24 mouse cellular contexts compared by ENCODE assay signal in genomic region chr17:64484835-64485234, GRCm38 (mm10).
DNase-seq lines count a peak whose midpoint lies in the region; ATAC-seq and TF ChIP-seq lines count a peak whose summit lies in the region.
"Had no signal": no experiment of that assay in that cellular context is flagged by ENCODE, and none has a peak within 500 bp of the region (broad histone marks: within the 10 kb centered on the region; RNA-seq: fewer than 3 reads in every experiment).

No protein-coding gene starts in this region.

- H3K27ac ChIP-seq in forebrain, embryonic 14.5 days (ENCODE audit: low read depth, low read length): no peak overlapping the region
- no peak overlapping the region for H3K27ac ChIP-seq in forebrain, postnatal 0 days (ENCODE audit: low read depth, low read length)
- H3K27ac ChIP-seq in liver, postnatal 0 days (ENCODE audit: low read depth): no peak overlapping the region
- no peak overlapping the region for H3K27ac ChIP-seq in liver, embryonic 13.5 days
- H3K27ac ChIP-seq in kidney, embryonic 15.5 days: no peak overlapping the region
- H3K27ac ChIP-seq: embryonic facial prominence, embryonic 10.5 days; embryonic facial prominence, embryonic 12.5 days; forebrain, embryonic 12.5 days; forebrain, embryonic 15.5 days had no signal

- no peak overlapping the region for H3K4me2 ChIP-seq in forebrain, embryonic 14.5 days (ENCODE audit: low read length)
- H3K4me2 ChIP-seq in forebrain, postnatal 0 days (ENCODE audit: low read depth): no peak overlapping the region
- no peak overlapping the region for H3K4me2 ChIP-seq in liver, postnatal 0 days (ENCODE audit: low read depth, low read length)
- H3K4me2 ChIP-seq in liver, embryonic 13.5 days: no peak overlapping the region
- H3K4me2 ChIP-seq in kidney, embryonic 15.5 days: no peak overlapping the region
- H3K4me2 ChIP-seq: embryonic facial prominence, embryonic 12.5 days; forebrain, embryonic 12.5 days; forebrain, embryonic 15.5 days had no signal

- H3K27me3 ChIP-seq in forebrain, embryonic 14.5 days (replicated peaks; ENCODE audit: control insufficient read depth, insufficient read depth, low read length): no peaks in the 10 kb centered on the region
- no peaks in the 10 kb centered on the region for H3K27me3 ChIP-seq in forebrain, postnatal 0 days (ENCODE audit: insufficient read depth, low read length)
- no peaks in the 10 kb centered on the region for H3K27me3 ChIP-seq in liver, postnatal 0 days (ENCODE audit: insufficient read depth, low read length)
- no peaks in the 10 kb centered on the region for H3K27me3 ChIP-seq in liver, embryonic 13.5 days
- H3K27me3 ChIP-seq in kidney, embryonic 15.5 days: no peaks in the 10 kb centered on the region
- H3K27me3 ChIP-seq: CH12.LX; embryonic facial prominence, embryonic 12.5 days; forebrain, embryonic 12.5 days; forebrain, embryonic 15.5 days had no signal

- TF ChIP-seq CTCF in forebrain, postnatal 0 days (IDR thresholded peaks at IDR 0.05; ENCODE audit: low read depth): no peak
- TF ChIP-seq CTCF in liver, postnatal 0 days (IDR thresholded peaks at IDR 0.05; ENCODE audit: low read depth): no peak

- no peaks in the 10 kb centered on the region for H3K9me3 ChIP-seq in forebrain, embryonic 14.5 days (replicated peaks; ENCODE audit: control insufficient read depth, low read length)
- H3K9me3 ChIP-seq in forebrain, postnatal 0 days (ENCODE audit: low read length): no peaks in the 10 kb centered on the region
- H3K9me3 ChIP-seq in liver, postnatal 0 days (ENCODE audit: low read length): no peaks in the 10 kb centered on the region
- no peaks in the 10 kb centered on the region for H3K9me3 ChIP-seq in liver, embryonic 13.5 days (replicated peaks)
- no peaks in the 10 kb centered on the region for H3K9me3 ChIP-seq in kidney, embryonic 15.5 days (replicated peaks)
- H3K9me3 ChIP-seq: embryonic facial prominence, embryonic 10.5 days; embryonic facial prominence, embryonic 12.5 days; forebrain, embryonic 12.5 days; forebrain, embryonic 15.5 days had no signal

- no peak for TF ChIP-seq EP300 in liver, postnatal 0 days (IDR thresholded peaks at IDR 0.05; ENCODE audit: low read depth)

- peak; percentile 33; the same call in 1 of the 2 replicates for ATAC-seq in forebrain, embryonic 14.5 days
- ATAC-seq in forebrain, postnatal 0 days: no peak
- no peak for ATAC-seq in liver, postnatal 0 days
- peak; percentile 61; the same call in 1 of the 2 replicates for ATAC-seq in liver, embryonic 13.5 days (ENCODE audit: low read depth)
- no peak for ATAC-seq in kidney, embryonic 15.5 days (replicated peaks; ENCODE audit: low FRiP score)
- ATAC-seq: activated CD4-positive, CD25-positive, alpha-beta regulatory T cell, adult 4 months; CD4-positive, CD25-positive, alpha-beta regulatory T cell, adult 4 months; forebrain, embryonic 15.5 days; Patski had no signal

- WGBS in forebrain, embryonic 14.5 days: 90% methylated on average over 4 of the region's 4 CpGs
- 86% methylated on average over 4 of the region's 4 CpGs for WGBS in forebrain, postnatal 0 days
- WGBS in liver, postnatal 0 days (ENCODE audit: insufficient replicate concordance): 79% methylated on average over 4 of the region's 4 CpGs
- 53% methylated on average over 4 of the region's 4 CpGs for WGBS in liver, embryonic 13.5 days (ENCODE audit: insufficient replicate concordance)
- 89% methylated on average over 4 of the region's 4 CpGs for WGBS in kidney, embryonic 15.5 days

- no peaks in the 10 kb centered on the region for H3K36me3 ChIP-seq in forebrain, embryonic 14.5 days (ENCODE audit: control insufficient read depth, insufficient read depth, low read length)
- no peaks in the 10 kb centered on the region for H3K36me3 ChIP-seq in forebrain, postnatal 0 days (ENCODE audit: insufficient read depth)
- no peaks in the 10 kb centered on the region for H3K36me3 ChIP-seq in liver, postnatal 0 days (replicated peaks; ENCODE audit: insufficient read depth, low read length)
- H3K36me3 ChIP-seq in liver, embryonic 13.5 days: no peaks in the 10 kb centered on the region
- H3K36me3 ChIP-seq in kidney, embryonic 15.5 days: no peaks in the 10 kb centered on the region
- H3K36me3 ChIP-seq: embryonic facial prominence, embryonic 10.5 days; embryonic facial prominence, embryonic 12.5 days; forebrain, embryonic 12.5 days; forebrain, embryonic 15.5 days; G1E had no signal

- H3K9ac ChIP-seq in forebrain, embryonic 14.5 days (ENCODE audit: low read length): no peak overlapping the region
- H3K9ac ChIP-seq in forebrain, postnatal 0 days: no peak overlapping the region
- no peak overlapping the region for H3K9ac ChIP-seq in liver, postnatal 0 days (replicated peaks)
- H3K9ac ChIP-seq in liver, embryonic 13.5 days: no peak overlapping the region
- no peak overlapping the region for H3K9ac ChIP-seq in kidney, embryonic 15.5 days
- H3K9ac ChIP-seq: embryonic facial prominence, embryonic 12.5 days; forebrain, embryonic 12.5 days; forebrain, embryonic 15.5 days had no signal

- no peak for DNase-seq in forebrain, embryonic 14.5 days (ENCODE audit: low spot score)
- no peak for DNase-seq in forebrain, postnatal 0 days
- DNase-seq in liver: peak; percentile 10
- DNase-seq in liver, postnatal 0 days: no peak
- no peak for DNase-seq in liver, embryonic 13.5 days
- DNase-seq: adrenal gland, adult 8-10 months; adrenal gland, postnatal 14 days; adrenal gland, postnatal 36 days; B cell, adult 2 months; cerebellum, adult 11-12 months; cerebellum, adult 2 months; cerebellum, adult 9-10 months; cerebellum, postnatal 10 days; cerebellum, postnatal 25 days had no signal

- H3K4me3 ChIP-seq in forebrain, embryonic 14.5 days (ENCODE audit: low read depth, low read length): no peak overlapping the region
- no peak overlapping the region for H3K4me3 ChIP-seq in forebrain, postnatal 0 days (ENCODE audit: low read depth, low read length)
- no peak overlapping the region for H3K4me3 ChIP-seq in liver, postnatal 0 days (ENCODE audit: low read depth, low read length)
- H3K4me3 ChIP-seq in liver, embryonic 13.5 days (replicated peaks): no peak overlapping the region
- H3K4me3 ChIP-seq in kidney, embryonic 15.5 days (replicated peaks): no peak overlapping the region
- H3K4me3 ChIP-seq: embryonic facial prominence, embryonic 10.5 days; embryonic facial prominence, embryonic 12.5 days; forebrain, embryonic 12.5 days; forebrain, embryonic 15.5 days had no signal

- H3K4me1 ChIP-seq in forebrain, embryonic 14.5 days (ENCODE audit: control insufficient read depth, insufficient read depth, low read length): no peaks in the 10 kb centered on the region
- H3K4me1 ChIP-seq in forebrain, postnatal 0 days (ENCODE audit: insufficient read depth): peaks cover 6% of the 10 kb centered on the region; the same call in 1 of the 2 replicates
- H3K4me1 ChIP-seq in liver, postnatal 0 days (ENCODE audit: insufficient read depth): peaks cover 6% of the 10 kb centered on the region; the same call in 1 of the 2 replicates
- H3K4me1 ChIP-seq in liver, embryonic 13.5 days (replicated peaks): peaks cover 5% of the 10 kb centered on the region
- H3K4me1 ChIP-seq in kidney, embryonic 15.5 days: peaks cover 15% of the 10 kb centered on the region
- H3K4me1 ChIP-seq: embryonic facial prominence, embryonic 10.5 days; embryonic facial prominence, embryonic 12.5 days had no signal

Comparison
In these comparisons a context has a peak if more than half of its experiments do, and no peak if none do; other contexts are left out.
1. ATAC-seq: peak in forebrain, embryonic 14.5 days (single experiment) and liver, embryonic 13.5 days (single experiment); none in forebrain, postnatal 0 days (single experiment), liver, postnatal 0 days (single experiment) and kidney, embryonic 15.5 days (single experiment).